Mouse (Mus musculus): ENCODE results near the gene Slc39a5.

The Slc39a5 gene

GRCm38 (mm10) chr10:128401056-128401455 is at the start of gene Slc39a5:
TSS of gene Slc39a5 (minus strand) at chr10:128401229.
- DNase-seq = no peak

- no peak for DNase-seq
Observed at GRCm38 (mm10) chr10:128445407-128445806, 44.4 kb upstream of the Slc39a5 start.

GRCm38 (mm10) chr10:128444354-128444753 is 43.3 kb upstream of the Slc39a5 start:
- DNase-seq = no peak

GRCm38 (mm10) chr10:128442718-128443117 is 41.7 kb upstream of the Slc39a5 start:
- DNase-seq = no peak

GRCm38 (mm10) chr10:128441324-128442119 is 40.5 kb upstream of the Slc39a5 start:
- no peak for DNase-seq

- DNase-seq = peak; percentile 44 to 51
Observed at GRCm38 (mm10) chr10:128440407-128440806, 39.4 kb upstream of the Slc39a5 start.

- no peak for DNase-seq
Observed at GRCm38 (mm10) chr10:128438675-128439279, 37.7 kb upstream of the Slc39a5 start.

GRCm38 (mm10) chr10:128436376-128436775 is 35.3 kb upstream of the Slc39a5 start:
- DNase-seq = peak; percentile 54 to 68

GRCm38 (mm10) chr10:128435873-128436272 is 34.8 kb upstream of the Slc39a5 start:
- DNase-seq = peak; percentile 36 to 57

GRCm38 (mm10) chr10:128435186-128435823 is 34.3 kb upstream of the Slc39a5 start:
- DNase-seq = peak; percentile 73 to 80

GRCm38 (mm10) chr10:128434681-128435080 is 33.7 kb upstream of the Slc39a5 start:
- no peak for DNase-seq

- no peak for DNase-seq
Observed at GRCm38 (mm10) chr10:128433417-128433816, 32.4 kb upstream of the Slc39a5 start.

GRCm38 (mm10) chr10:128429454-128429853 is 28.4 kb upstream of the Slc39a5 start:
- no peak for DNase-seq

- no peak for DNase-seq
Observed at GRCm38 (mm10) chr10:128429052-128429451, 28.0 kb upstream of the Slc39a5 start.

GRCm38 (mm10) chr10:128425260-128425659 is 24.2 kb upstream of the Slc39a5 start:
- DNase-seq = no peak

GRCm38 (mm10) chr10:128424604-128425003 is 23.6 kb upstream of the Slc39a5 start:
- DNase-seq = no peak

- no peak for DNase-seq
Observed at GRCm38 (mm10) chr10:128422426-128422825, 21.4 kb upstream of the Slc39a5 start.

GRCm38 (mm10) chr10:128414848-128415247 is 13.8 kb upstream of the Slc39a5 start:
- no peak for DNase-seq

GRCm38 (mm10) chr10:128413076-128413475 is 12.0 kb upstream of the Slc39a5 start:
- DNase-seq = no peak

- no peak for DNase-seq
Observed at GRCm38 (mm10) chr10:128412558-128412957, 11.5 kb upstream of the Slc39a5 start.

- peak; percentile 63 to 68 for DNase-seq
Observed at GRCm38 (mm10) chr10:128412055-128412381, 11.0 kb upstream of the Slc39a5 start.

GRCm38 (mm10) chr10:128411211-128412054 is 10.4 kb upstream of the Slc39a5 start, which contains the start of the genes Nabp2 and Rnf41:
TSS of gene Nabp2 (minus strand) at chr10:128411492.
TSS of gene Rnf41 (plus strand) at chr10:128411657.
- DNase-seq = peak; percentile 97 to 98

GRCm38 (mm10) chr10:128410560-128410845 is 9.5 kb upstream of the Slc39a5 start:
- DNase-seq = no peak
